Mouse (Mus musculus) kidney, adult 2 months (tissue): ENCODE results near the gene Gm44973. TPM values are rescaled to one million over a fixed set of nuclear protein-coding genes. Genes with fewer than 3 reads are reported as not detected.
A peak's percentile ranks its signal among the peaks of the same experiment; 100 is the strongest.

Experiments
- DNase-seq: peaks from one replicate; pipeline ENCODE4 v3.0.0; 2021
- H3K27ac ChIP-seq: fragments of 200-500 bp; 2 replicates; pipeline ENCODE4 v1.5.1; 2012; ENCODE audit warnings: low read depth, low read length, control low read depth, inconsistent platforms; ENCODE audit not compliant: insufficient read depth
- H3K27me3 ChIP-seq: fragments of 200-500 bp; replicated peaks from 2 replicates; pipeline ENCODE4 v1.6.1; 2012; ENCODE audit warnings: mild to moderate bottlenecking, moderate library complexity, low read length, inconsistent platforms; ENCODE audit not compliant: control insufficient read depth, insufficient read depth
- H3K36me3 ChIP-seq: fragments of 200-500 bp; 2 replicates; pipeline ENCODE4 v1.6.1; 2012; ENCODE audit warnings: mild to moderate bottlenecking, moderate library complexity, low read length, inconsistent platforms; ENCODE audit not compliant: control insufficient read depth, insufficient read depth
- H3K4me1 ChIP-seq: fragments of 200-500 bp; 2 replicates; pipeline ENCODE4 v1.6.1; 2011; ENCODE audit warnings: low read length; ENCODE audit not compliant: control insufficient read depth, insufficient read depth
- H3K4me3 ChIP-seq: fragments of 200-500 bp; 2 replicates; pipeline ENCODE4 v1.5.1; 2011; ENCODE audit warnings: mild to moderate bottlenecking, low read depth, low read length, control low read depth; ENCODE audit not compliant: insufficient read depth
- CTCF ChIP-seq: fragments of 200-500 bp; conservative IDR thresholded peaks from 2 replicates; pipeline ENCODE4 v1.5.1; 2011; ENCODE audit warnings: low read depth, mild to moderate bottlenecking, control low read depth, low read length, moderate library complexity, mixed read lengths; ENCODE audit not compliant: insufficient read depth, insufficient read length
- POLR2A ChIP-seq: fragments of 200-500 bp; IDR thresholded peaks from one replicate; pipeline ENCODE4 v1.6.1; 2011; ENCODE audit warnings: low read depth, low read length, control low read depth
- WGBS: fragments of 180-500 bp; shearing (Covaris S2); methylation state at CpG from one replicate; pipeline ENCODE4 v1.1.7; 2018; 5-methylcytosine and 5-hydroxymethylcytosine counted together
- polyA plus RNA-seq: library from polyadenylated mRNA; depleted of rRNA; stranded (reverse); fragments of >200 nt; gene quantifications from 2 replicates; pipeline ENCODE4 v1.2.3, GENCODE M21; 2012

The Gm44973 gene
- polyA plus RNA-seq, 1 experiment: 0.14 TPM

GRCm38 (mm10) chr7:5038109-5038732, 22.9 kb downstream of the Gm44973 start, which contains the start of gene Zfp784:
Gene Zfp784, minus strand, starts transcription at chr7:5038446.
- WGBS: under 1% methylated on average over 48 of the region's 48 CpGs
- Histone ChIP-seq H3K36me3 (no peaks in the 10 kb centered on the region), H3K4me1 (peaks cover 3% of the 10 kb centered on the region; the same call in 1 of the 2 replicates), H3K4me3 (peak within 1 kb of the TSS; percentile 73), H3K27ac (peak within 1 kb of the TSS; percentile 94), H3K27me3 (no peaks in the 10 kb centered on the region)
- no peak for TF ChIP-seq CTCF
- peak; percentile 56 for TF ChIP-seq POLR2A
- peak; percentile 96 for DNase-seq

- TF ChIP-seq POLR2A (no peak), CTCF (no peak)
- no peaks in the 10 kb centered on the region for H3K27me3 ChIP-seq
- 13% methylated on average over 5 of the region's 5 CpGs for WGBS
These were observed 23.6 kb downstream of the Gm44973 start for GRCm38 (mm10) chr7:5038940-5039339.

GRCm38 (mm10) chr7:5044981-5045380, 29.7 kb downstream of the Gm44973 start:
- 76% methylated on average over 2 of the region's 2 CpGs for WGBS
- Histone ChIP-seq H3K27me3 (no peaks in the 10 kb centered on the region), H3K27ac (no peak overlapping the region), H3K4me3 (no peak overlapping the region), H3K36me3 (no peaks in the 10 kb centered on the region), H3K4me1 (no peaks in the 10 kb centered on the region)
- no peak for DNase-seq
- TF ChIP-seq POLR2A (no peak), CTCF (no peak)

More at GRCm38 (mm10) chr7:5038940-5039339, 23.6 kb downstream of the Gm44973 start:
- Histone ChIP-seq H3K36me3 (no peaks in the 10 kb centered on the region), H3K4me3 (no peak overlapping the region), H3K27ac (no peak overlapping the region; the same call in 1 of the 2 replicates), H3K4me1 (peaks cover 3% of the 10 kb centered on the region; the same call in 1 of the 2 replicates)
- no peak for DNase-seq

GRCm38 (mm10) chr7:5046112-5046511, 30.8 kb downstream of the Gm44973 start:
- TF ChIP-seq POLR2A: no peak
- no peak for TF ChIP-seq CTCF
- Histone ChIP-seq H3K27ac (no peak overlapping the region), H3K4me1 (peaks cover 3% of the 10 kb centered on the region; the same call in 1 of the 2 replicates), H3K36me3 (no peaks in the 10 kb centered on the region), H3K27me3 (no peaks in the 10 kb centered on the region), H3K4me3 (no peak overlapping the region)
- WGBS: 72% methylated on average over 2 of the region's 2 CpGs
- no peak for DNase-seq

- H3K27ac ChIP-seq: no peak overlapping the region
- H3K4me1 ChIP-seq: peaks cover 3% of the 10 kb centered on the region; the same call in 1 of the 2 replicates
- no peaks in the 10 kb centered on the region for H3K36me3 ChIP-seq
- 23% methylated on average over 2 of the region's 2 CpGs for WGBS
- peak; percentile 67 for DNase-seq
- no peaks in the 10 kb centered on the region for H3K27me3 ChIP-seq
- no peak overlapping the region for H3K4me3 ChIP-seq
- TF ChIP-seq POLR2A (no peak), CTCF (0 out of 2 replicates have a peak, but pooled peaks have one; percentile 2)
These were observed 32.0 kb downstream of the Gm44973 start for GRCm38 (mm10) chr7:5047313-5047712.

GRCm38 (mm10) chr7:5051193-5052192, 36.2 kb downstream of the Gm44973 start, which contains the start of gene Zfp580:
Gene Zfp580, plus strand, starts transcription at chr7:5051538.
- DNase-seq: peak; percentile 78
- Histone ChIP-seq H3K4me3 (peak within 1 kb of the TSS; percentile 72), H3K27me3 (peaks cover 1% of the 10 kb centered on the region; the same call in 1 of the 2 replicates), H3K4me1 (peaks cover 5% of the 10 kb centered on the region; the same call in 1 of the 2 replicates), H3K27ac (peak within 1 kb of the TSS; percentile 42), H3K36me3 (no peaks in the 10 kb centered on the region)
- WGBS: 1% methylated on average over 61 of the region's 65 CpGs
- TF ChIP-seq POLR2A: peak; percentile 8
- no peak for TF ChIP-seq CTCF
